Mouse (Mus musculus) myocyte (in vitro differentiated cells): Measurements from ENCODE around the gene Sec61b. TPM values are rescaled to one million over a fixed set of nuclear protein-coding genes. Genes with fewer than 3 reads are reported as not detected.
A peak's percentile ranks its signal among the peaks of the same experiment; 100 is the strongest.

Experiments
- H3K27me3 ChIP-seq: one replicate; pipeline ENCODE4 v1.6.1; 2011; ENCODE audit not compliant: control insufficient read depth, insufficient read depth, insufficient read length
- H3K36me3 ChIP-seq: one replicate; pipeline ENCODE4 v1.6.1; 2011; ENCODE audit not compliant: control insufficient read depth, insufficient read depth
- H3K4me2 ChIP-seq: one replicate; pipeline ENCODE4 v1.6.1; 2011; ENCODE audit warnings: low read depth, control low read depth
- H3K4me3 ChIP-seq: one replicate; pipeline ENCODE4 v1.5.1; 2011; ENCODE audit warnings: mild to moderate bottlenecking, control low read depth, moderate library complexity
- H3K79me2 ChIP-seq: one replicate; pipeline ENCODE4 v1.6.1; 2011; ENCODE audit not compliant: control insufficient read depth, insufficient read depth
- H3ac ChIP-seq: one replicate; pipeline ENCODE4 v1.6.1; 2011; ENCODE audit not compliant: control insufficient read depth, insufficient read length
- CEBPB ChIP-seq: IDR thresholded peaks from 2 replicates; pipeline ENCODE4 v1.6.1; 2011; ENCODE audit warnings: mild to moderate bottlenecking, moderate library complexity; ENCODE audit not compliant: poor library complexity, insufficient read depth, severe bottlenecking
- E2F4 ChIP-seq: IDR thresholded peaks from one replicate; pipeline ENCODE4 v1.6.1; 2011; ENCODE audit warnings: mild to moderate bottlenecking, control low read depth, moderate library complexity; ENCODE audit not compliant: insufficient read depth
- MAX ChIP-seq: IDR thresholded peaks from one replicate; pipeline ENCODE4 v1.6.1; 2011; ENCODE audit warnings: low read depth, mild to moderate bottlenecking, control low read depth
- MYOD1 ChIP-seq, 3 experiments: IDR thresholded peaks; one replicate each; pipeline ENCODE4 v1.6.1; 2011; ENCODE audit warnings: control low read depth in 2 of 3, low read depth in 2 of 3, mild to moderate bottlenecking in 2 of 3, moderate library complexity in 1 of 3; ENCODE audit not compliant: insufficient read length in 2 of 3, control insufficient read depth in 1 of 3
- MYOG ChIP-seq, 3 experiments: IDR thresholded peaks; one replicate each; pipeline ENCODE4 v1.6.1; 2011; ENCODE audit warnings: control low read depth in 2 of 3, low read depth in 2 of 3, mild to moderate bottlenecking in 2 of 3; ENCODE audit not compliant: insufficient read length in 2 of 3, control insufficient read depth in 1 of 3, insufficient read depth in 1 of 3
- POLR2A ChIP-seq: IDR thresholded peaks from one replicate; pipeline ENCODE4 v1.6.1; 2011; ENCODE audit warnings: low read depth, mild to moderate bottlenecking, control low read depth, moderate library complexity; ENCODE audit not compliant: insufficient read length
- POLR2AphosphoS2 ChIP-seq: IDR thresholded peaks from one replicate; pipeline ENCODE4 v1.6.1; 2011; ENCODE audit warnings: low read depth, control low read depth; ENCODE audit not compliant: insufficient read length
- REST ChIP-seq: IDR thresholded peaks from one replicate; pipeline ENCODE4 v1.6.1; 2011; ENCODE audit warnings: mild to moderate bottlenecking, control low read depth, moderate library complexity; ENCODE audit not compliant: insufficient read depth, insufficient read length
- SRF ChIP-seq: IDR thresholded peaks from one replicate; pipeline ENCODE4 v1.6.1; 2011; ENCODE audit warnings: low read depth; ENCODE audit not compliant: control insufficient read depth, insufficient read length
- TCF12 ChIP-seq: IDR thresholded peaks from one replicate; pipeline ENCODE4 v1.6.1; 2011; ENCODE audit warnings: mild to moderate bottlenecking, control low read depth; ENCODE audit not compliant: poor library complexity, insufficient read depth, severe bottlenecking
- TCF3 ChIP-seq: IDR thresholded peaks from one replicate; pipeline ENCODE4 v1.6.1; 2011; ENCODE audit warnings: low read depth, control low read depth; ENCODE audit not compliant: insufficient read length
- USF1 ChIP-seq: IDR thresholded peaks from one replicate; pipeline ENCODE4 v1.6.1; 2011; ENCODE audit warnings: low read depth, mild to moderate bottlenecking, control low read depth, moderate library complexity
- polyA plus RNA-seq: library from polyadenylated mRNA; unstranded; fragments of >200 nt; fragmentation: generic; extraction: Trizol; gene quantifications from one replicate; pipeline ENCODE4 v1.2.1, GENCODE M21; 2012; ENCODE audit warnings: missing spikeins

The Sec61b gene
- polyA plus RNA-seq, 1 experiment: 237 TPM

- no peaks in the 10 kb centered on the region for H3K27me3 ChIP-seq
- no peak overlapping the region for H3K4me3 ChIP-seq
- no peak overlapping the region for H3K4me2 ChIP-seq
- no peak overlapping the region for H3ac ChIP-seq
- H3K36me3 ChIP-seq: no peaks in the 10 kb centered on the region
- no peak for TF ChIP-seq SRF
- no peak for TF ChIP-seq TCF12
- TF ChIP-seq E2F4: no peak
- no peak for TF ChIP-seq MYOG (IDR thresholded peaks at IDR 0.05; ENCODE audit: control insufficient read depth in 1 of 3, insufficient read depth in 1 of 3, insufficient read length in 2 of 3, low read depth in 2 of 3)
- TF ChIP-seq POLR2AphosphoS2: no peak
- TF ChIP-seq TCF3: no peak
- no peaks in the 10 kb centered on the region for H3K79me2 ChIP-seq
Measured at GRCm38 (mm10) chr4:47494137-47494536, 19.7 kb downstream of the Sec61b start.

- no peak overlapping the region for H3K4me3 ChIP-seq
- H3K79me2 ChIP-seq: no peaks in the 10 kb centered on the region
- H3K4me2 ChIP-seq: no peak overlapping the region
- no peak overlapping the region for H3ac ChIP-seq
- TF ChIP-seq MYOD1 (IDR thresholded peaks at IDR 0.05; ENCODE audit: control insufficient read depth in 1 of 3, insufficient read length in 2 of 3, low read depth in 2 of 3) (no peak), USF1 (no peak), POLR2A (no peak), REST (no peak), TCF12 (no peak), CEBPB (no peak)
- H3K27me3 ChIP-seq: no peaks in the 10 kb centered on the region
- H3K36me3 ChIP-seq: no peaks in the 10 kb centered on the region
Measured at GRCm38 (mm10) chr4:47494686-47495085, 20.2 kb downstream of the Sec61b start.

DNA sequence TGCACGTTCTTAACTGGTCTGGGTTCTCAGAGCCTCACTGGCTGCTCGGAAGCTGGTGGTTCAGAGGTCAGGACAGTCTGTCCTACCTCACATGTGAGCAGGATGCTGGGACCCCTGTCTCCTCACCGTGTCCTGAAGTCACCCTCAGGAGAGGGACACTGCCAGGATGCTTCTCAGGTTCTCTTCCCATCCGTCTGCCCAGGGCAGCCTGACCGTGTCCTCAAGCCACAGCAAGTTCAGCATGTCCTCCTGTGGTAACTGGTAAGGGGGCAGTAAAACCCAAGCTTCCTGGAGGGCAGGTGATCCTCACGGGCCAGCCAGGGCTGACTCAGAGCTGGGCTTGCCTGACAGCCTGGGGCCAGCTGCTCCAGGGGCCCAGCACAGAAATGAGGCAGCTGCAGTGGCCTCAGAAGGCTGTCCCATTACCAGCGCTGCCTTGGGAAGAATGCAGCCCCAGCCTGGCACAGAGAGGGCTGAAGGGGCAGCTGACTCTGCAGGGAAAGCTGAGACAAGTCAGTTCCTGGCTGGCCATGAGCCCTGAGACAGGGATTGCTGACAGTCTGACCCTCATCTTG is 23.4 kb downstream of the Sec61b start:
- Histone ChIP-seq H3ac (no peak overlapping the region), H3K4me3 (no peak overlapping the region), H3K79me2 (no peaks in the 10 kb centered on the region), H3K4me2 (peak overlapping the region; percentile 28), H3K27me3 (no peaks in the 10 kb centered on the region), H3K36me3 (no peaks in the 10 kb centered on the region)
- TF ChIP-seq POLR2AphosphoS2: no peak
- TF ChIP-seq USF1: no peak
- TF ChIP-seq TCF3: peak; percentile 92
- no peak for TF ChIP-seq MAX
- TF ChIP-seq POLR2A: no peak
- TF ChIP-seq MYOG (IDR thresholded peaks at IDR 0.05; ENCODE audit: control insufficient read depth in 1 of 3, insufficient read depth in 1 of 3, insufficient read length in 2 of 3, low read depth in 2 of 3): peak; percentile 92 to 99 (median 95)
- TF ChIP-seq CEBPB: no peak
- TF ChIP-seq MYOD1 (IDR thresholded peaks at IDR 0.05; ENCODE audit: control insufficient read depth in 1 of 3, insufficient read length in 2 of 3, low read depth in 2 of 3): peak; percentile 74 to 99 (median 90)
- TF ChIP-seq SRF: no peak
- TF ChIP-seq REST: no peak
- TF ChIP-seq TCF12: peak; percentile 73
- TF ChIP-seq E2F4: no peak

DNA sequence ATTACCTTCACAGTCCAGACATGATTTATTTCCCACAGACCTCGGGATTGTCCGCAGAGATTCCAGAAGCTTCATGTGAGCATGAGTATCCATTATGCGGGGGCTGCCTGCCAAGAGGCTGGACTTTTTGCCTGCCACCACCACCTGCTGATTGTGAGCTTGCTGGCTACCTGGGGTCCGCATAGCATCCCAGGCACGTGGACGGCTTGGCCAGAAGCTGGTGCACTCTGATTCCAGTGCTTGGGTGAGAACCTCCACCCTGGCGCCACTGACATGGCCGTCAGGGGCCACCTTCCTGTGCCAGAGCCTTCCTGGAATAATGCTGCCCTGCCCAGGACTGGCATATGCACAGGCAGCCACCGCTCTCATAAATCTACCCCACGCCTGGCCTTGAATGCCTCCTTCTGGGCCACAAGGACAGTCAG is 24.7 kb downstream of the Sec61b start:
- H3K27me3 ChIP-seq: no peaks in the 10 kb centered on the region
- no peaks in the 10 kb centered on the region for H3K36me3 ChIP-seq
- TF ChIP-seq MYOD1 (IDR thresholded peaks at IDR 0.05; ENCODE audit: control insufficient read depth in 1 of 3, insufficient read length in 2 of 3, low read depth in 2 of 3): peak in 1 of 3 experiments; percentile 51
- TF ChIP-seq MYOG (IDR thresholded peaks at IDR 0.05; ENCODE audit: control insufficient read depth in 1 of 3, insufficient read depth in 1 of 3, insufficient read length in 2 of 3, low read depth in 2 of 3): no peak
- H3ac ChIP-seq: no peak overlapping the region
- no peak overlapping the region for H3K4me3 ChIP-seq
- no peaks in the 10 kb centered on the region for H3K79me2 ChIP-seq
- peak overlapping the region; percentile 28 for H3K4me2 ChIP-seq

GRCm38 (mm10) chr4:47502546-47502971 is 28.1 kb downstream of the Sec61b start:
- Histone ChIP-seq H3K36me3 (no peaks in the 10 kb centered on the region), H3ac (no peak overlapping the region), H3K27me3 (no peaks in the 10 kb centered on the region), H3K4me3 (no peak overlapping the region), H3K79me2 (no peaks in the 10 kb centered on the region), H3K4me2 (peak overlapping the region; percentile 4)
- TF ChIP-seq USF1: no peak
- TF ChIP-seq CEBPB: peak; percentile 49; the same call in 1 of the 2 replicates
